ENCODE assay signal across 7 mouse cellular contexts in genomic region chr8:94036944-94037524, GRCm38 (mm10). TPM values are rescaled to one million over a fixed set of nuclear protein-coding genes. Genes with fewer than 3 reads are reported as not detected.
DNase-seq lines count a peak whose midpoint lies in the region; ATAC-seq lines count a peak whose summit lies in the region.

Nudt21 (minus strand) TSS chr8:94037031.
Ogfod1 (plus strand) TSS chr8:94037198.

- peak within 1 kb of the TSS; percentile 69 for H3K27ac ChIP-seq in embryonic facial prominence, embryonic 12.5 days
- H3K27ac ChIP-seq in limb, embryonic 11.5 days (replicated peaks; ENCODE audit: low read depth, low read length), result peak within 1 kb of the TSS; percentile 42
- H3K27ac ChIP-seq in midbrain, embryonic 14.5 days (replicated peaks; ENCODE audit: low read depth, low read length), result peak within 1 kb of the TSS; percentile 76

- H3K4me2 ChIP-seq in embryonic facial prominence, embryonic 12.5 days (replicated peaks), result peak within 1 kb of the TSS; percentile 85
- H3K4me2 ChIP-seq in limb, embryonic 11.5 days (ENCODE audit: low read depth, severe bottlenecking), result peak within 1 kb of the TSS; percentile 69
- H3K4me2 ChIP-seq in midbrain, embryonic 14.5 days (ENCODE audit: low read length), result peak within 1 kb of the TSS; percentile 94

- WGBS in embryonic facial prominence, embryonic 12.5 days, result under 1% methylated on average over 41 of the region's 41 CpGs
- under 1% methylated on average over 40 of the region's 41 CpGs for WGBS in limb, embryonic 11.5 days
- WGBS in midbrain, embryonic 14.5 days, result under 1% methylated on average over 40 of the region's 41 CpGs

- no peaks in the 10 kb centered on the region for H3K36me3 ChIP-seq in embryonic facial prominence, embryonic 12.5 days
- H3K36me3 ChIP-seq in limb, embryonic 11.5 days (ENCODE audit: control insufficient read depth, insufficient read depth, low read length), result no peaks in the 10 kb centered on the region
- 0 out of 2 replicates have a peak, but pooled peaks cover 7% of the 10 kb centered on the region for H3K36me3 ChIP-seq in midbrain, embryonic 14.5 days (ENCODE audit: control insufficient read depth, insufficient read depth, low read length)

- peaks cover 23% of the 10 kb centered on the region for H3K4me1 ChIP-seq in embryonic facial prominence, embryonic 12.5 days
- H3K4me1 ChIP-seq in limb, embryonic 11.5 days (ENCODE audit: control insufficient read depth, insufficient read depth, low read length), result peaks cover 6% of the 10 kb centered on the region; the same call in 1 of the 2 replicates
- peaks cover 22% of the 10 kb centered on the region for H3K4me1 ChIP-seq in midbrain, embryonic 14.5 days (ENCODE audit: control insufficient read depth, insufficient read depth, low read length)

- no peaks in the 10 kb centered on the region for H3K9me3 ChIP-seq in embryonic facial prominence, embryonic 12.5 days
- H3K9me3 ChIP-seq in limb, embryonic 11.5 days (ENCODE audit: control insufficient read depth, low read length), result no peaks in the 10 kb centered on the region
- no peaks in the 10 kb centered on the region for H3K9me3 ChIP-seq in midbrain, embryonic 14.5 days (ENCODE audit: control insufficient read depth, low read length)

- peak within 1 kb of the TSS; percentile 70 for H3K4me3 ChIP-seq in embryonic facial prominence, embryonic 12.5 days
- H3K4me3 ChIP-seq in limb, embryonic 11.5 days (ENCODE audit: low read depth, low read length), result peak within 1 kb of the TSS; percentile 56
- H3K4me3 ChIP-seq in midbrain, embryonic 14.5 days (replicated peaks; ENCODE audit: low read depth, low read length), result peak within 1 kb of the TSS; percentile 84

- ATAC-seq in embryonic facial prominence, embryonic 12.5 days (ENCODE audit: insufficient number of reproducible peaks, insufficient read depth, low FRiP score, low TSS enrichment), result peak; percentile 98
- ATAC-seq in limb, embryonic 11.5 days (ENCODE audit: insufficient number of reproducible peaks, low FRiP score, low TSS enrichment, low read depth), result peak; percentile 99
- peak; percentile 100 for ATAC-seq in midbrain, embryonic 14.5 days (ENCODE audit: low FRiP score, low TSS enrichment)

- DNase-seq in adrenal gland, postnatal 25 days, result peak; percentile 87
- peak; percentile 100 for DNase-seq in heart, adult 11 months
- DNase-seq in kidney, adult 18-20 months, result peak; percentile 94
- peak; percentile 97 for DNase-seq in limb, embryonic 11.5 days (ENCODE audit: low spot score)
- peak; percentile 99 for DNase-seq in midbrain, embryonic 14.5 days
- DNase-seq in spleen, adult 18-20 months, result peak; percentile 84

- H3K27me3 ChIP-seq in embryonic facial prominence, embryonic 12.5 days, result no peaks in the 10 kb centered on the region
- no peaks in the 10 kb centered on the region for H3K27me3 ChIP-seq in limb, embryonic 11.5 days (ENCODE audit: control insufficient read depth, insufficient read depth, low read length)
- H3K27me3 ChIP-seq in midbrain, embryonic 14.5 days (ENCODE audit: control insufficient read depth, insufficient read depth, low read length), result no peaks in the 10 kb centered on the region

- peak within 1 kb of the TSS; percentile 61 for H3K9ac ChIP-seq in embryonic facial prominence, embryonic 12.5 days
- H3K9ac ChIP-seq in limb, embryonic 11.5 days (ENCODE audit: low read length), result peak within 1 kb of the TSS; percentile 68
- H3K9ac ChIP-seq in midbrain, embryonic 14.5 days (replicated peaks; ENCODE audit: low read length), result peak within 1 kb of the TSS; percentile 64

RNA-seq across cellular contexts. Expression of gene Nudt21, which starts in this region (rescaled TPM):
- total RNA-seq in adrenal gland, postnatal 25 days (2021), result 38.0 and 44.5 TPM in 2 replicates
- 124 and 140 TPM in 2 replicates for polyA plus RNA-seq in embryonic facial prominence, embryonic 12.5 days (2016; fragmentation: Nextera tagmentation; extraction: Ambion mirVana)
- polyA plus RNA-seq in limb, embryonic 11.5 days (2014; fragmentation: Nextera tagmentation; extraction: Ambion mirVana), result 154 and 162 TPM in 2 replicates
- 99.1 and 120 TPM in 2 replicates for polyA plus RNA-seq in midbrain, embryonic 14.5 days (2014; fragmentation: Nextera tagmentation; extraction: Ambion mirVana)

RNA-seq across cellular contexts. Expression of gene Ogfod1, which starts in this region (rescaled TPM):
- total RNA-seq in adrenal gland, postnatal 25 days (2021), result 16.0 and 21.1 TPM in 2 replicates
- polyA plus RNA-seq in embryonic facial prominence, embryonic 12.5 days (2016; fragmentation: Nextera tagmentation; extraction: Ambion mirVana), result 14.4 and 15.6 TPM in 2 replicates
- polyA plus RNA-seq in limb, embryonic 11.5 days (2014; fragmentation: Nextera tagmentation; extraction: Ambion mirVana), result 14.4 and 14.6 TPM in 2 replicates
- polyA plus RNA-seq in midbrain, embryonic 14.5 days (2014; fragmentation: Nextera tagmentation; extraction: Ambion mirVana), result 11.9 and 16.3 TPM in 2 replicates

Comparison
In these comparisons a context has a peak if more than half of its experiments do, and no peak if none do; other contexts are left out.
1. Peak in every context shown above with its lines: DNase-seq, ATAC-seq, H3K4me3 ChIP-seq and H3K27ac ChIP-seq.